22 mouse cellular contexts compared by ENCODE assay signal in the genomic region with DNA sequence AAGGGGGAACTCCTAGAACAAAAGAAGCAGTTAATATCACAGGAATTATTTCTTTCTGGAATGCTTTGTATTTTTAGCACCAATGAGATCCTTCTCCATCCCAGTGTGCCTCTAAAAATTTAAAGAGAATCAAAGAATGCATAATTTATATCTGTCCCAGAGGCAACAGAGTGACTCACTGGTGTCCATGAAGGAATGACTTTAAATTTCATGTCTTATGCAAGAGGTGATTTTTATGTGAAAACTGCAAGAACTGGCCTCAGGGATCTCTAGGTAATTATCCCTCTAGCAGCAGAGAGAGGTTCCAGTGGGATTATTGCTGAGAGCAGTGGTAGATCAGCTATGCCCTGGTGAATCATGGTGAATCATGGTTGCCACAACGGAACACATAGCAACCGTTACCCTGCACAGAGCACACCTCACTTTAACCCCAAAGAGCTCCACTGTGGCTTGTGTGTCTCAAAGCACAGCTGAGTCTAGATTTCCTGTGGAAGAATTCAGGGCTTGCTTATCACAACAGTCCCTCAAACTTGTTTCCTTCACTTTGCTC.
DNase-seq lines count a peak whose midpoint lies in the region; ATAC-seq and TF ChIP-seq lines count a peak whose summit lies in the region.
"Had no signal": no experiment of that assay in that cellular context is flagged by ENCODE, and none has a peak within 500 bp of the region (broad histone marks: within the 10 kb centered on the region; RNA-seq: fewer than 3 reads in every experiment).

No protein-coding gene starts in this region.

- peak; percentile 70 for DNase-seq in adrenal gland, adult 2 months
- DNase-seq in adrenal gland, adult 18-20 months (ENCODE audit: low spot score in 2 of 2): no peak
- DNase-seq in limb, embryonic 14.5 days (ENCODE audit: low spot score): peak; percentile 22
- no peak for DNase-seq in limb, embryonic 10.5 days (ENCODE audit: low spot score)
- DNase-seq in Patski (ENCODE audit: low read depth, low spot score): peak; percentile 92
- no peak for DNase-seq in spleen, postnatal 10 days (ENCODE audit: low spot score in 2 of 2)
- no peak for DNase-seq in urinary bladder, adult 18-20 months (ENCODE audit: low spot score in 2 of 2)
- DNase-seq: B cell, adult 2 months; cerebellum, postnatal 36 days; gastrocnemius, adult 2 months; heart, postnatal 36 days; kidney, postnatal 10 days; layer of hippocampus, adult 9-11 months; lung, postnatal 4 days; thymus, postnatal 4 days had no signal

- no peaks in the 10 kb centered on the region for H3K9me3 ChIP-seq in limb, embryonic 14.5 days (ENCODE audit: control insufficient read depth, low read length)
- no peaks in the 10 kb centered on the region for H3K9me3 ChIP-seq in limb, embryonic 10.5 days (replicated peaks)
- no peaks in the 10 kb centered on the region for H3K9me3 ChIP-seq in midbrain, embryonic 15.5 days
- H3K9me3 ChIP-seq: embryonic facial prominence, embryonic 12.5 days had no signal

- WGBS in limb, embryonic 14.5 days: 82% methylated on average over 2 of the region's 2 CpGs
- WGBS in limb, embryonic 10.5 days: 94% methylated on average over 2 of the region's 2 CpGs
- 73% methylated on average over 2 of the region's 2 CpGs for WGBS in midbrain, embryonic 15.5 days

- no peak overlapping the region for H3K27ac ChIP-seq in limb, embryonic 14.5 days (replicated peaks; ENCODE audit: low read depth, low read length)
- H3K27ac ChIP-seq in limb, embryonic 10.5 days: no peak overlapping the region
- peak overlapping the region; percentile 45; the same call in 1 of the 2 replicates for H3K27ac ChIP-seq in midbrain, embryonic 15.5 days
- H3K27ac ChIP-seq: embryonic facial prominence, embryonic 12.5 days; gastrocnemius, adult 2 months had no signal

- in situ Hi-C loops in Patski (cut with MboI; ENCODE audit: low pct_unique_long_range_greater_than_20kb): no loop called here

- CTCF ChIA-PET in Patski (lab: Charles Lee): interaction anchor here (0.9 kb wide), 1 partner anchor 10 kb away, joined by 3 read pairs; no protein-coding TSS in a partner anchor

- no peak for TF ChIP-seq CTCF in Patski (IDR thresholded peaks at IDR 0.05)

- TF ChIP-seq POLR2A in limb, embryonic 14.5 days (IDR thresholded peaks at IDR 0.05; ENCODE audit: borderline replicate concordance, extremely low read depth, insufficient read depth, insufficient read length): no peak

- no peak overlapping the region for H3K4me2 ChIP-seq in limb, embryonic 14.5 days (replicated peaks; ENCODE audit: low read depth, low read length, severe bottlenecking)
- H3K4me2 ChIP-seq in midbrain, embryonic 15.5 days: no peak overlapping the region
- H3K4me2 ChIP-seq: embryonic facial prominence, embryonic 12.5 days; heart, embryonic 11.5 days had no signal

- no peaks in the 10 kb centered on the region for H3K27me3 ChIP-seq in limb, embryonic 14.5 days (ENCODE audit: control insufficient read depth, insufficient read depth, low read length)
- no peaks in the 10 kb centered on the region for H3K27me3 ChIP-seq in limb, embryonic 10.5 days (ENCODE audit: low read depth, poor library complexity, severe bottlenecking)
- no peaks in the 10 kb centered on the region for H3K27me3 ChIP-seq in Patski
- H3K27me3 ChIP-seq in midbrain, embryonic 15.5 days (replicated peaks): no peaks in the 10 kb centered on the region
- H3K27me3 ChIP-seq: embryonic facial prominence, embryonic 12.5 days had no signal

- H3K4me1 ChIP-seq in limb, embryonic 14.5 days (ENCODE audit: control insufficient read depth, insufficient read depth, low read length): no peaks in the 10 kb centered on the region
- H3K4me1 ChIP-seq in limb, embryonic 10.5 days: peaks cover 5% of the 10 kb centered on the region; the same call in 1 of the 2 replicates
- peaks cover 10% of the 10 kb centered on the region for H3K4me1 ChIP-seq in midbrain, embryonic 15.5 days
- H3K4me1 ChIP-seq: embryonic facial prominence, embryonic 12.5 days had no signal

- ATAC-seq in limb, embryonic 14.5 days (ENCODE audit: low FRiP score, low read depth): peak; percentile 44; the same call in 1 of the 2 replicates
- peak; percentile 100 for ATAC-seq in Patski
- ATAC-seq in midbrain, embryonic 15.5 days (replicated peaks): no peak; the same call in 1 of the 2 replicates
- ATAC-seq: activated CD4-positive, CD25-positive, alpha-beta regulatory T cell, adult 4 months; forebrain, embryonic 14.5 days; intestine, embryonic 16.5 days had no signal

- POLR2A ChIA-PET in Patski (lab: Charles Lee): interaction anchor here (0.6 kb wide), 1 partner anchor 185 kb away, joined by 6 read pairs; no protein-coding TSS in a partner anchor

- no peaks in the 10 kb centered on the region for H3K36me3 ChIP-seq in limb, embryonic 14.5 days (ENCODE audit: control insufficient read depth, insufficient read depth, low read length)
- no peaks in the 10 kb centered on the region for H3K36me3 ChIP-seq in limb, embryonic 10.5 days
- H3K36me3 ChIP-seq in midbrain, embryonic 15.5 days (replicated peaks): no peaks in the 10 kb centered on the region
- H3K36me3 ChIP-seq: embryonic facial prominence, embryonic 12.5 days; G1E had no signal

- H3K9ac ChIP-seq in limb, embryonic 14.5 days (ENCODE audit: low read depth, low read length, severe bottlenecking): no peak overlapping the region
- no peak overlapping the region for H3K9ac ChIP-seq in midbrain, embryonic 15.5 days
- H3K9ac ChIP-seq: embryonic facial prominence, embryonic 12.5 days had no signal

- H3K4me3 ChIP-seq in limb, embryonic 14.5 days (replicated peaks; ENCODE audit: low read length): no peak overlapping the region
- no peak overlapping the region for H3K4me3 ChIP-seq in limb, embryonic 10.5 days
- no peak overlapping the region for H3K4me3 ChIP-seq in midbrain, embryonic 15.5 days
- H3K4me3 ChIP-seq: embryonic facial prominence, embryonic 12.5 days; gastrocnemius, adult 2 months had no signal

Comparison
In these comparisons a context has a peak if more than half of its experiments do, and no peak if none do; other contexts are left out.
1. DNase-seq: peak in adrenal gland, adult 2 months (single experiment), limb, embryonic 14.5 days (single experiment) and Patski (single experiment); none in adrenal gland, adult 18-20 months (0 of 2), limb, embryonic 10.5 days (single experiment), spleen, postnatal 10 days (0 of 2) and urinary bladder, adult 18-20 months (0 of 2).